Mouse (Mus musculus): ENCODE measurements around the gene Ube2j1.

The Ube2j1 gene

DNA sequence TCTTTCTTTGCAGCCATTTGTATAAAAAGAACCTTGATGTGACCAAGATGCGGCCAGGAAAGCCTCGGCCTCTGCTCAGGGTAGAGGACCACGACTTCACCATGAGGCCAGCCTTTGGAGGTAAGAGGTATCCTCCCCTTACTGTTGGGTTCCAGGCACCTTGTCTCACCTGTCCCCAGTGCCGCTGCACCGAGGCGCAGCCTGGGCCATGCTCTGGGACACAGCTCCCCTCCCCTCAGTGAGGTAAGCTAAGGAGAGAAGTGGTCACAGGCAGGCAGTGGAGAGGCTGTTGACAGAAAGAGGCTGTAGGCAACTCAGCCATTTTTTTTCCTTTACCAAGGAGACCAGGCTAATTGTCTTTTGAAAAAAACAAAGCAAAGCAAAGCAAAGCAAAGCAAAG, 40.1 kb downstream of the Ube2j1 start:
- DNase-seq (ENCODE audit: low spot score in 2 of 2), result no peak

DNA sequence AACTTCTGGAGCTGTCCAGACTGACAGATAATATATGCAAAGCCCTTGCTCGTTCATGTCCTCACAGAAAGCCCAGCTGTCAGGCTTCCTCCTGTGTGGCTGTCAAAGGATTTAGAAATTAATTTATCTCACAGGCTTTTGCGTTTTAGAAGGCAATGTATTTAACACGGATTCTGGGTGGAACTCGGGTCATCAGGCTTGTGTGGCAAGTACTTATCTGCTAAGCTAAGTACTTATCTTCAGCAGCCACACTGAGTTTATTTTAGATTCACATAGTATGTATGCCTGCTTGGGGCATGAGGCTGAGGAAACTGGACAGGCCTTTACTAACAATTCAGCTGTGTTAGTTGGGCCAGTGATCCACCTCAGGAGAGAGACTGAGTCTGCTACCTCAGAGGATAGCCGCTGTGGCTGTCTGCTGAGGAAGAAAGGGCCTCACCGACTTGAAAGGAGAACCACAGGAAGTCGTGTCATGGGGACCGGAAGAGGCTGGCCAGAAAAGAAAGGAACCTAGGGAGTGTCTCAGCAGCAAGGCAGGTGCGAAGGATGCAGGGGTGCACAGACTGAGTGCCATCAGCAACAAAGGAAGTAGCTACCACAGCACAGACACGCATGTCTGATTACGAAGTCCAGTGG, 41.4 kb downstream of the Ube2j1 start:
- peak; percentile 33 to 53 for DNase-seq (ENCODE audit: low spot score in 2 of 2)

DNA sequence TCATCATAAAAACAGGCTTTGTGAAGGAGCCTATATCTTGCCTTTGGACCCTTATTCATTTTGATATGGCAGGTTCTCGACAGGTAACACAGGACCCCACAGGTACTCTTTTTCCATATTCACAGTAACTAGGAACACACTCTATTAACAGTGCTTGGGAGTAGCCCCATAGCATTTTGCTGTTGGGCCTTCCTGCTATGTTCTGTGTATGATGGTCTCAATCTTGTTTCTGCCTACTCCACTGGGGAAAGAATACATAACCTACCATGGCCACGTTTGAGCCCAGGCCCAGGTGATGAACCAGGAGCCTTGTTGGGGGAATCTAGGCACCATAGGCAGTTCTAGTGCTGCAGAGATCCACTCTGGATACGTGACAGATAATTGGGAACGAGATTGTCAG, 43.2 kb downstream of the Ube2j1 start:
- DNase-seq (ENCODE audit: low spot score in 2 of 2), result no peak

DNA sequence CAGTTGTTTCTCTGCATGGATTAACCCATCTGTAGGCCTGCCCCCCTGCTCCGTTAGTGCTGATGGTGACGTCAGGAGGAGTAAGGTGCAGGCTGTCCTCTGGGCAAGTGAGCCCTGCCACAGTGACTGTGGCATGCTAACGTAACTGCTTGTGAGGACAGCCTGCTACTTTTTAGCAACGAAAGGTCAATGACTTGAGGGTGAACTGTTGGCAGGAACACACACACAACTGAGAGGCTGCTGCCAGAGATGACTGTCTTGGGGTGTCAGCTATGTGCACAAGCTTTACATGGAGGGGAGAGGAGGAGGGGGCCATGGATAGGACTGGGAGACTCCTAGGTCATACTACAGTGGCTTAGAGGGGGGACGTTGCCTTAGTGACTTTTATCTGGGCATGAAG, 43.6 kb downstream of the Ube2j1 start:
- DNase-seq (ENCODE audit: low spot score in 2 of 2), result no peak

DNA sequence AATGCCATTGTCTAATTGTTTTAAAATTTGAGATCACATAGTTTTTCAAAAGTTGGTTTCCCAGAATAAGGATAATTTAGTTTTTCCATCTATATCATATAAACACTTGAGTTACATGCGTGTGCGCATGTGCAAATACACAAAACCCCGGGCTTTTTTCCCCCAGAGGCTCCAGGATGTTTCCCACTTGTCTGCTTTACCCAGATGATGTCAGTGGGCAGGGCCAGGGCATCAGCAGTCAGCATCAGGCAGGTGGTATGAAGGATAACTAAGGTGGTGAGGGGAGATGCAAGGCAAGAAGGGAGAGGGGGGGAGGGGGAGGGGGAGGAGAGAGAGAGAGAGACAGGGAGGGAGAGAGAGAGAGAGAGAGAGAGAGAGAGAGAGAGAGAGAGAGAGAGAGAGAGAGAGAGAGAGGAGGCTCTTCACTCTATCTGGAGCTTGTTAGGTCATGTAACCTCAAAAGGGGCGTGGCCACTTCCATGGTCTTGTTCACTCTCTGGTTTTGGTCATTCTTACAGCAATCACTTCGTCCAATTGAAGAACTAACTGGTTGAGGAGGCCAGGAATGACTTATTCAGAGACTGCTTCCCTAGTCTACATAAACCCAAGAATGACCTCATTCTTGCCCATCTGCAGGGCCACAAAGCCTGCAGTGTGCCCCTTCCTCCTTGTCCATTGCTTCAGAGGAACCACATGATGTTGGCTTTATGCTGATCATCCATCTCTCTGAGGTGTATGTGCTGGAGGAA, 44.7 kb downstream of the Ube2j1 start:
- DNase-seq (ENCODE audit: low spot score in 2 of 2), result no peak

DNA sequence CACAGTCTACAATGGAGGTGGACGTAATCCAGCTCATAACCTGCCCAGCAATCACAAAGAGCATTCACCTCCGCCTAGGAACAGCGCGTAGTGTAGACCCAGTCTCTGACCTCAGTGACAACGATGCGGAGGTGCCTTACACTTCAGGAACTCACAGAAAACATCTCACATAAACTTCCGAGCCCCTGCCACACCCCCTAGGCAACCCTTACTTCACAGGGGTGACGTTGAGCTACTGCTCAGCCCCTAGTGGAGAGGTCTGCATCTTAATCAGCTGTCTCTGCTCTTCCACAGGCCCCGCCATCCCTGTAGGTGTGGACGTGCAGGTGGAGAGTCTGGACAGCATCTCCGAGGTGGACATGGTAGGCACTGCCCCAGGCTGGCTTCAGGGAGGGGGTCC, 45.9 kb downstream of the Ube2j1 start:
- no peak for DNase-seq (ENCODE audit: low spot score in 2 of 2)

DNA sequence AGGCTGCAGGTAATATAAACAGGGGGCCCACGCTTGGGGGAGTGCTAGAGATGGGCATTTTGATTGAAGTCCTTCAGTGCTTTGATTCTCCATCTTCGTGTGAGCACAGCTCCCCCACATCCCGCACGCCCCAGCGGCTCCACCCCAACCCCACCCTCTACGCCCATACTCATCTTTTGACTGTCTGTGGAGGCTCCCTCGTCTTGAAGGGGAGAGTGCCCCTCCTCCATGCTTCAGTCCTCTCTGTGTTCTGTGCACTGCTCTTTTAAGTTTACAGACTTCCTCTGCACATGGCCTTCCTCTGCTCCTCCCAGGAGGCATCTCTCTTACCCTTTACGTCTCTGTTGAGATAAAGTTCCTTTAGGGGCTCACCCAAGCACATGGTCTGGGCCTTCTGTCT, 46.5 kb downstream of the Ube2j1 start:
- DNase-seq (ENCODE audit: low spot score in 2 of 2), result no peak

DNA sequence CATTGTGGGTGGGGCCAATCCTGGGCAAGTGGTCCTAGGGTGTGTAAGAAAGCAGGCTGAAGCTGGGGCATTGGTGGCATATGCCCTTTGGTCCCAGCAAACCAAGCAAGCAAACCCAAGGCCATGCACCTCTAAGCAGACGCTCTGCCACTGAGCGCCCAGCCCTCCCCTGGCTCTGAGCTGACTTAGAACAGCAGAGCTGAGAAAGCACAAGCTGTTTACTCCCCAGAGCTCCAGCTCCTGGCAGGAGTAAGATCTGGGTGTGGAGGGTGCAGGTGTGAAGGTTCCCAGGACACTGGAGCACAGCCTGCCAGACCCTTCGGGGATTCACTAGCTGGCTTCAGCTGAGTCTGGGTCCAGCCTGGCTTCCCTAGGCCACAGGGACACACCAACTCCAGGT, 47.3 kb downstream of the Ube2j1 start:
- no peak for DNase-seq (ENCODE audit: low spot score in 2 of 2)

DNA sequence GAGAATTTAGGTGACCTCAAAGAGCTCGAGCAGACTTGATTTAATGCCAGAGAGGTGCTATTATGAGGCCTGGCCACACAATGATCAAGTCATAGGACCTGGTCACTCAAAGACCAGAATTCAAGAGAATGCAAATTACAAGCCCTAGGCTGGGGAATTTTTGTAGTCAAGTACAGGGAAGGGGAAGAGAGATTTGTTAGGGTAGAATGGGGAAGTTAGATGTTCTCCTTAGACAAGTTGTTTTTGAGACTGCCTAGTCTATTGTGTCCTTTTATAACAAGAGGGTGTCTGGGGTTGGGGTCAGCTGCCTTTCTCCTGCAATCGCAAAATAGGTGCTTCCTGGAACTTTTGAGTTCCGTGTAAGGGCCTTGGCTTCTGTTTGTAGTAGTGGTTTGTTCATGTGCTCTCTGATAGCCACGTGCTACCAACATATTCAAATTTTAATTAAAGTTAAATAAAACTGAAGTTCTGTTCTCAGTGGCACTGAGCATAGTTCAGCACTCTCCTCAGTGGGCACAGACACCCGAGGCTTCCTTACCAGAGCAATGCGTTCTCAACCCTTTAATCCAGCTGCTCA, 68.0 kb downstream of the Ube2j1 start:
- no peak for DNase-seq (ENCODE audit: low spot score in 2 of 2)

Measured in spleen, postnatal 14 days (tissue).